Mouse (Mus musculus): Measurements from ENCODE around the gene Eif4g3. TPM values are rescaled to one million over a fixed set of nuclear protein-coding genes. Genes with fewer than 3 reads are reported as not detected.
A peak's percentile ranks its signal among the peaks of the same experiment; 100 is the strongest.

The Eif4g3 gene
- polyA plus RNA-seq, 1 experiment from 2014 or later, result 22.2 TPM

- Histone ChIP-seq H3K36me3 (peaks cover 18% of the 10 kb centered on the region), H3K27ac (replicated peaks) (no peak overlapping the region), H3K4me1 (peaks cover 34% of the 10 kb centered on the region), H3K27me3 (replicated peaks) (no peaks in the 10 kb centered on the region), H3K4me2 (no peak overlapping the region), H3K9me3 (no peaks in the 10 kb centered on the region), H3K4me3 (no peak overlapping the region), H3K9ac (no peak overlapping the region)
- WGBS, result 84% methylated on average over 17 of the region's 17 CpGs
- no peak for ATAC-seq (ENCODE audit: extremely low read depth, insufficient number of reproducible peaks, low FRiP score, low TSS enrichment)
Observed at GRCm38 (mm10) chr4:138137804-138138203, 145.0 kb downstream of the Eif4g3 start.

- WGBS, result 85% methylated on average over 7 of the region's 7 CpGs
- ATAC-seq (ENCODE audit: extremely low read depth, insufficient number of reproducible peaks, low FRiP score, low TSS enrichment), result no peak
- H3K27me3 ChIP-seq (replicated peaks), result no peaks in the 10 kb centered on the region
Observed at GRCm38 (mm10) chr4:138138219-138138618, 145.4 kb downstream of the Eif4g3 start.

GRCm38 (mm10) chr4:138141358-138141757 lies 148.5 kb downstream of the Eif4g3 start:
- Histone ChIP-seq H3K4me1 (peaks cover 30% of the 10 kb centered on the region), H3K27me3 (replicated peaks) (no peaks in the 10 kb centered on the region), H3K27ac (replicated peaks) (peak overlapping the region; percentile 58), H3K4me2 (no peak overlapping the region), H3K9ac (no peak overlapping the region), H3K36me3 (peaks cover 7% of the 10 kb centered on the region; the same call in 1 of the 2 replicates), H3K9me3 (no peaks in the 10 kb centered on the region), H3K4me3 (no peak overlapping the region)
- 83% methylated on average over 7 of the region's 7 CpGs for WGBS
- no peak for ATAC-seq (ENCODE audit: extremely low read depth, insufficient number of reproducible peaks, low FRiP score, low TSS enrichment)

More at GRCm38 (mm10) chr4:138138219-138138618, 145.4 kb downstream of the Eif4g3 start:
- Histone ChIP-seq H3K36me3 (peaks cover 16% of the 10 kb centered on the region), H3K9ac (no peak overlapping the region), H3K4me3 (no peak overlapping the region), H3K9me3 (no peaks in the 10 kb centered on the region), H3K4me2 (no peak overlapping the region), H3K27ac (replicated peaks) (no peak overlapping the region), H3K4me1 (peaks cover 34% of the 10 kb centered on the region)

- no peak for ATAC-seq (ENCODE audit: extremely low read depth, insufficient number of reproducible peaks, low FRiP score, low TSS enrichment)
- Histone ChIP-seq H3K36me3 (peaks cover 20% of the 10 kb centered on the region), H3K9me3 (no peaks in the 10 kb centered on the region), H3K4me2 (no peak overlapping the region), H3K27me3 (replicated peaks) (no peaks in the 10 kb centered on the region), H3K9ac (no peak overlapping the region), H3K4me3 (no peak overlapping the region), H3K4me1 (no peaks in the 10 kb centered on the region; the same call in 1 of the 2 replicates), H3K27ac (replicated peaks) (no peak overlapping the region)
- 74% methylated on average over 8 of the region's 8 CpGs for WGBS
Observed at GRCm38 (mm10) chr4:138147176-138147575, 154.4 kb downstream of the Eif4g3 start.

GRCm38 (mm10) chr4:138149977-138150376 lies 157.2 kb downstream of the Eif4g3 start:
- H3K27me3 ChIP-seq (replicated peaks), result no peaks in the 10 kb centered on the region
- no peak overlapping the region for H3K4me2 ChIP-seq
- H3K27ac ChIP-seq (replicated peaks), result no peak overlapping the region
- no peak for ATAC-seq (ENCODE audit: extremely low read depth, insufficient number of reproducible peaks, low FRiP score, low TSS enrichment)
- H3K9ac ChIP-seq, result no peak overlapping the region
- no peak overlapping the region for H3K4me3 ChIP-seq
- 81% methylated on average over 4 of the region's 4 CpGs for WGBS
- no peaks in the 10 kb centered on the region for H3K9me3 ChIP-seq
- H3K36me3 ChIP-seq, result peaks cover 48% of the 10 kb centered on the region
- H3K4me1 ChIP-seq, result no peaks in the 10 kb centered on the region

- no peaks in the 10 kb centered on the region for H3K9me3 ChIP-seq
- H3K27ac ChIP-seq (replicated peaks), result no peak overlapping the region
- 90% methylated on average over 9 of the region's 9 CpGs for WGBS
- H3K4me2 ChIP-seq, result no peak overlapping the region
- H3K4me1 ChIP-seq, result no peaks in the 10 kb centered on the region
- no peak overlapping the region for H3K4me3 ChIP-seq
- no peak overlapping the region for H3K9ac ChIP-seq
- ATAC-seq (ENCODE audit: extremely low read depth, insufficient number of reproducible peaks, low FRiP score, low TSS enrichment), result no peak
- H3K27me3 ChIP-seq (replicated peaks), result no peaks in the 10 kb centered on the region
- peaks cover 57% of the 10 kb centered on the region for H3K36me3 ChIP-seq
Observed at GRCm38 (mm10) chr4:138151226-138151625, 158.4 kb downstream of the Eif4g3 start.

GRCm38 (mm10) chr4:138153980-138154379 lies 161.2 kb downstream of the Eif4g3 start:
- H3K27me3 ChIP-seq (replicated peaks), result no peaks in the 10 kb centered on the region
- WGBS, result 58% methylated on average over 3 of the region's 3 CpGs
- no peaks in the 10 kb centered on the region for H3K9me3 ChIP-seq
- H3K4me2 ChIP-seq, result no peak overlapping the region
- H3K4me1 ChIP-seq, result no peaks in the 10 kb centered on the region
- H3K9ac ChIP-seq, result no peak overlapping the region
- no peak overlapping the region for H3K4me3 ChIP-seq
- no peak for ATAC-seq (ENCODE audit: extremely low read depth, insufficient number of reproducible peaks, low FRiP score, low TSS enrichment)
- H3K36me3 ChIP-seq, result peaks cover 75% of the 10 kb centered on the region
- no peak overlapping the region for H3K27ac ChIP-seq (replicated peaks)

- 36% methylated on average over 5 of the region's 5 CpGs for WGBS
- H3K36me3 ChIP-seq, result peaks cover 82% of the 10 kb centered on the region
- no peak overlapping the region for H3K9ac ChIP-seq
- no peak overlapping the region for H3K4me3 ChIP-seq
- peak overlapping the region; percentile 72 for H3K27ac ChIP-seq (replicated peaks)
- H3K4me1 ChIP-seq, result peaks cover 47% of the 10 kb centered on the region
- no peaks in the 10 kb centered on the region for H3K27me3 ChIP-seq (replicated peaks)
- no peaks in the 10 kb centered on the region for H3K9me3 ChIP-seq
- H3K4me2 ChIP-seq, result no peak overlapping the region
- ATAC-seq (ENCODE audit: extremely low read depth, insufficient number of reproducible peaks, low FRiP score, low TSS enrichment), result no peak
Observed at GRCm38 (mm10) chr4:138160918-138161317, 168.1 kb downstream of the Eif4g3 start.

- peaks cover 47% of the 10 kb centered on the region for H3K4me1 ChIP-seq
- H3K36me3 ChIP-seq, result peaks cover 84% of the 10 kb centered on the region
- peak overlapping the region; percentile 72 for H3K27ac ChIP-seq (replicated peaks)
- no peak overlapping the region for H3K4me3 ChIP-seq
- H3K4me2 ChIP-seq, result no peak overlapping the region
- WGBS, result 42% methylated on average over 3 of the region's 3 CpGs
- H3K9me3 ChIP-seq, result no peaks in the 10 kb centered on the region
- no peak for ATAC-seq (ENCODE audit: extremely low read depth, insufficient number of reproducible peaks, low FRiP score, low TSS enrichment)
- no peaks in the 10 kb centered on the region for H3K27me3 ChIP-seq (replicated peaks)
- no peak overlapping the region for H3K9ac ChIP-seq
Observed at GRCm38 (mm10) chr4:138161550-138161949, 168.7 kb downstream of the Eif4g3 start.

- no peaks in the 10 kb centered on the region for H3K9me3 ChIP-seq
- ATAC-seq (ENCODE audit: extremely low read depth, insufficient number of reproducible peaks, low FRiP score, low TSS enrichment), result no peak
- no peak overlapping the region for H3K4me3 ChIP-seq
- no peaks in the 10 kb centered on the region for H3K27me3 ChIP-seq (replicated peaks)
- peaks cover 86% of the 10 kb centered on the region for H3K36me3 ChIP-seq
- peaks cover 51% of the 10 kb centered on the region for H3K4me1 ChIP-seq
- no peak overlapping the region for H3K4me2 ChIP-seq
- 30% methylated on average over 2 of the region's 2 CpGs for WGBS
- H3K9ac ChIP-seq, result peak overlapping the region; percentile 34; the same call in 1 of the 2 replicates
- peak overlapping the region; percentile 86 for H3K27ac ChIP-seq (replicated peaks)
Observed at GRCm38 (mm10) chr4:138163836-138164235, 171.0 kb downstream of the Eif4g3 start.

- H3K4me2 ChIP-seq, result no peak overlapping the region
- no peak overlapping the region for H3K4me3 ChIP-seq
- H3K9me3 ChIP-seq, result no peaks in the 10 kb centered on the region
- H3K9ac ChIP-seq, result no peak overlapping the region
- WGBS, result 82% methylated on average over 2 of the region's 2 CpGs
- peaks cover 87% of the 10 kb centered on the region for H3K36me3 ChIP-seq
- peaks cover 48% of the 10 kb centered on the region for H3K4me1 ChIP-seq
- no peak for ATAC-seq (ENCODE audit: extremely low read depth, insufficient number of reproducible peaks, low FRiP score, low TSS enrichment)
- peak overlapping the region; percentile 86 for H3K27ac ChIP-seq (replicated peaks)
- no peaks in the 10 kb centered on the region for H3K27me3 ChIP-seq (replicated peaks)
Observed at GRCm38 (mm10) chr4:138164860-138165259, 172.0 kb downstream of the Eif4g3 start.

GRCm38 (mm10) chr4:138166519-138166918 lies 173.7 kb downstream of the Eif4g3 start:
- no peaks in the 10 kb centered on the region for H3K27me3 ChIP-seq (replicated peaks)
- WGBS, result 92% methylated on average over 10 of the region's 10 CpGs
- H3K4me1 ChIP-seq, result peaks cover 32% of the 10 kb centered on the region
- peaks cover 92% of the 10 kb centered on the region for H3K36me3 ChIP-seq
- no peak overlapping the region for H3K4me2 ChIP-seq
- no peaks in the 10 kb centered on the region for H3K9me3 ChIP-seq
- no peak overlapping the region for H3K27ac ChIP-seq (replicated peaks)
- no peak for ATAC-seq (ENCODE audit: extremely low read depth, insufficient number of reproducible peaks, low FRiP score, low TSS enrichment)
- no peak overlapping the region for H3K4me3 ChIP-seq
- H3K9ac ChIP-seq, result no peak overlapping the region
